Mouse (Mus musculus) erythroblast, embryonic 14.5 days (primary cell): ENCODE measurements around the gene Gpbar1.

Experiments used
- GATA1 ChIP-seq: IDR thresholded peaks from 2 replicates; pipeline ENCODE4 v1.6.1; 2012; ENCODE audit warnings: low read length, inconsistent platforms, mixed read lengths
- TAL1 ChIP-seq: IDR thresholded peaks from 3 replicates; pipeline ENCODE4 v1.6.1; 2012; ENCODE audit warnings: low read length, inconsistent platforms, mixed read lengths

DNA sequence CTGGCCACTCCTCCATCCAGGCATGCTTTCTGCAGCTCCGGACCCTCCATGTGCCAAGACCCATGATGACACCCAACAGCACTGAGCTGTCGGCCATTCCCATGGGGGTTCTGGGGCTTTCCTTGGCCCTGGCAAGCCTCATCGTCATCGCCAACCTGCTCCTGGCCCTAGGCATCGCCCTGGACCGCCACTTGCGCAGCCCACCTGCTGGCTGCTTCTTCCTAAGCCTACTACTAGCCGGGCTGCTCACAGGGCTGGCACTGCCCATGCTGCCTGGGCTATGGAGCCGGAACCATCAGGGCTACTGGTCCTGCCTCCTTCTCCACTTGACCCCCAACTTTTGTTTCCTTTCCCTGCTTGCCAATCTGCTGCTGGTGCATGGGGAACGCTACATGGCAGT lies at the start of gene Gpbar1:
- TF ChIP-seq GATA1 (no peak), TAL1 (no peak)
